ENCODE assay signal across 8 mouse cellular contexts in genomic region chr5:98863891-98864290, GRCm38 (mm10). TPM values are rescaled to one million over a fixed set of nuclear protein-coding genes. Genes with fewer than 3 reads are reported as not detected.
DNase-seq lines count a peak whose midpoint lies in the region; ATAC-seq and TF ChIP-seq lines count a peak whose summit lies in the region.

No protein-coding gene starts in this region.

- no peak for TF ChIP-seq POLR2A in heart, adult 2 months (IDR thresholded peaks at IDR 0.05; ENCODE audit: insufficient read depth, low read depth, low read length)

- no peak overlapping the region for H3K4me3 ChIP-seq in heart, adult 2 months
- H3K4me3 ChIP-seq in liver, embryonic 14.5 days (ENCODE audit: insufficient read depth in 1 of 2, low read depth in 2 of 2, low read length in 2 of 2): no peak overlapping the region
- no peak overlapping the region for H3K4me3 ChIP-seq in stomach, postnatal 0 days (ENCODE audit: low read depth, low read length)

- intact Hi-C loops in heart, adult 2 months (cut with DNase I): loop anchor here (1.0 to 5.0 kb wide), 2 partner anchors 516 to 1737 kb away; no protein-coding TSS in a partner anchor

- H3K27ac ChIP-seq in heart, adult 2 months: no peak overlapping the region
- H3K27ac ChIP-seq in liver, embryonic 14.5 days: no peak overlapping the region
- no peak overlapping the region for H3K27ac ChIP-seq in stomach, postnatal 0 days (replicated peaks)

- WGBS in heart, adult 2 months: 2% methylated on average over 6 of the region's 6 CpGs
- WGBS in liver, embryonic 14.5 days (ENCODE audit: insufficient replicate concordance): 4% methylated on average over 6 of the region's 6 CpGs
- 0% methylated on average over 6 of the region's 6 CpGs for WGBS in stomach, postnatal 0 days

- no peaks in the 10 kb centered on the region for H3K4me1 ChIP-seq in heart, adult 2 months (ENCODE audit: control insufficient read depth, insufficient read depth, low read length)
- H3K4me1 ChIP-seq in liver, embryonic 14.5 days (replicated peaks; ENCODE audit: control insufficient read depth in 2 of 2, insufficient read depth in 2 of 2, low read length in 1 of 2): 0 out of 4 replicates have a peak, but pooled peaks cover 0 to 3% of the 10 kb centered on the region in 2 experiments
- no peaks in the 10 kb centered on the region; the same call in 1 of the 2 replicates for H3K4me1 ChIP-seq in stomach, postnatal 0 days (replicated peaks; ENCODE audit: control insufficient read depth, insufficient read depth)

- H3K79me2 ChIP-seq in heart, adult 2 months (replicated peaks; ENCODE audit: control insufficient read depth, insufficient read depth, low read length): no peaks in the 10 kb centered on the region

- H3K27me3 ChIP-seq in heart, adult 2 months (ENCODE audit: control insufficient read depth, insufficient read depth, low read length): no peaks in the 10 kb centered on the region
- no peaks in the 10 kb centered on the region for H3K27me3 ChIP-seq in liver, embryonic 14.5 days (ENCODE audit: control insufficient read depth, insufficient read depth, low read length)
- no peaks in the 10 kb centered on the region for H3K27me3 ChIP-seq in stomach, postnatal 0 days (ENCODE audit: control insufficient read depth, insufficient read depth, low read length)

- DNase-seq in heart, adult 2 months: no peak
- DNase-seq in heart, adult 8-10 months (ENCODE audit: low spot score): no peak
- peak; percentile 2 for DNase-seq in A20 (ENCODE audit: low read depth, low spot score)
- DNase-seq in cerebellum, postnatal 14 days: peak; percentile 72 to 76
- DNase-seq in heart, postnatal 4 days: peak; percentile 23
- DNase-seq in liver, embryonic 14.5 days (ENCODE audit: low read depth in 3 of 3, low spot score in 3 of 3): peak in 1 of 3 experiments; percentile 7
- DNase-seq in stomach, postnatal 0 days (ENCODE audit: low spot score): no peak
- DNase-seq in right cerebral cortex, postnatal 14 days: no peak

- peak; percentile 67 for TF ChIP-seq CTCF in heart, adult 2 months (IDR thresholded peaks at IDR 0.05)
- TF ChIP-seq CTCF in liver, embryonic 14.5 days (IDR thresholded peaks at IDR 0.05; ENCODE audit: low read depth): peak; percentile 40; the same call in 1 of the 2 replicates
- peak; percentile 73 for TF ChIP-seq CTCF in stomach, postnatal 0 days (IDR thresholded peaks at IDR 0.05; ENCODE audit: low read depth)

- H3K4me2 ChIP-seq in liver, embryonic 14.5 days (ENCODE audit: low read depth): no peak overlapping the region
- H3K4me2 ChIP-seq in stomach, postnatal 0 days (replicated peaks; ENCODE audit: low read depth): peak overlapping the region; percentile 2; the same call in 1 of the 2 replicates

- H3K9ac ChIP-seq in heart, adult 2 months (ENCODE audit: low read depth, low read length): no peak overlapping the region
- no peak overlapping the region for H3K9ac ChIP-seq in liver, embryonic 14.5 days (replicated peaks)
- no peak overlapping the region for H3K9ac ChIP-seq in stomach, postnatal 0 days (ENCODE audit: low read length)

- no peaks in the 10 kb centered on the region for H3K36me3 ChIP-seq in heart, adult 2 months (ENCODE audit: control insufficient read depth, insufficient read depth, low read length)
- no peaks in the 10 kb centered on the region for H3K36me3 ChIP-seq in liver, embryonic 14.5 days (replicated peaks; ENCODE audit: control insufficient read depth, insufficient read depth, low read depth)
- H3K36me3 ChIP-seq in stomach, postnatal 0 days (ENCODE audit: control insufficient read depth, insufficient read depth, low read length): no peaks in the 10 kb centered on the region

- no peak for ATAC-seq in liver, embryonic 14.5 days (ENCODE audit: insufficient read depth)
- no peak for ATAC-seq in stomach, postnatal 0 days (ENCODE audit: low FRiP score, low TSS enrichment)

- no peaks in the 10 kb centered on the region for H3K9me3 ChIP-seq in liver, embryonic 14.5 days (ENCODE audit: control insufficient read depth, low read length)
- no peaks in the 10 kb centered on the region for H3K9me3 ChIP-seq in stomach, postnatal 0 days (ENCODE audit: control insufficient read depth, low read length)

- no peak for TF ChIP-seq EP300 in heart, adult 2 months (IDR thresholded peaks at IDR 0.05; ENCODE audit: insufficient read depth, low read depth, low read length)
- no peak for TF ChIP-seq EP300 in liver, embryonic 14.5 days (IDR thresholded peaks at IDR 0.05; ENCODE audit: low read depth)
- TF ChIP-seq EP300 in stomach, postnatal 0 days (optimal IDR thresholded peaks at IDR 0.05): no peak

RNA-seq across cellular contexts. Expression of gene Bmp3, which starts 9.7 kb away (rescaled TPM):
- under 1 TPM; 0.43 to 0.57 TPM for total RNA-seq in heart, adult 2 months (2021)
- polyA plus RNA-seq in heart, adult 2 months (2012; rRNA removed): 0.88 and 0.90 TPM in 2 replicates
- total RNA-seq in heart, adult 8-10 months (2022): under 1 TPM; 0.22 to 0.50 (median 0.36) TPM
- total RNA-seq in heart, postnatal 4 days (2021): under 1 TPM; 0.23 to 0.24 TPM
- polyA plus RNA-seq in liver, embryonic 14.5 days (2012; rRNA removed): 0.04 TPM in 2 replicates
- 0.08 TPM in 1 of 2 replicates, not detected in the other for polyA plus RNA-seq in liver, embryonic 14.5 days (2014; fragmentation: Nextera tagmentation; extraction: Ambion mirVana)
- 1.4 and 1.7 TPM in 2 replicates for polyA plus RNA-seq in stomach, postnatal 0 days (2015; fragmentation: Nextera tagmentation; extraction: Ambion mirVana)

Comparison
In these comparisons a context has a peak if more than half of its experiments do, and no peak if none do; other contexts are left out.
1. DNase-seq: peak in A20 (single experiment), cerebellum, postnatal 14 days (2 of 2) and heart, postnatal 4 days (single experiment); none in heart, adult 2 months (0 of 2), heart, adult 8-10 months (single experiment), stomach, postnatal 0 days (single experiment) and right cerebral cortex, postnatal 14 days (single experiment).
2. Peak in every context shown above with its lines, with median percentiles within 50 percentile points of each other: CTCF ChIP-seq.